Mouse (Mus musculus) cerebellum, adult 11 months (tissue): ENCODE data around the gene Wnt1.
"Not testable (repeated sequence)": the region's sequence is repeated elsewhere in the genome, so short reads cannot be mapped to it uniquely, and the experiment has no call there.

Source experiments
- DNase-seq: peaks from one replicate; pipeline ENCODE4 v3.0.0; 2022

Wnt1 gene

DNA sequence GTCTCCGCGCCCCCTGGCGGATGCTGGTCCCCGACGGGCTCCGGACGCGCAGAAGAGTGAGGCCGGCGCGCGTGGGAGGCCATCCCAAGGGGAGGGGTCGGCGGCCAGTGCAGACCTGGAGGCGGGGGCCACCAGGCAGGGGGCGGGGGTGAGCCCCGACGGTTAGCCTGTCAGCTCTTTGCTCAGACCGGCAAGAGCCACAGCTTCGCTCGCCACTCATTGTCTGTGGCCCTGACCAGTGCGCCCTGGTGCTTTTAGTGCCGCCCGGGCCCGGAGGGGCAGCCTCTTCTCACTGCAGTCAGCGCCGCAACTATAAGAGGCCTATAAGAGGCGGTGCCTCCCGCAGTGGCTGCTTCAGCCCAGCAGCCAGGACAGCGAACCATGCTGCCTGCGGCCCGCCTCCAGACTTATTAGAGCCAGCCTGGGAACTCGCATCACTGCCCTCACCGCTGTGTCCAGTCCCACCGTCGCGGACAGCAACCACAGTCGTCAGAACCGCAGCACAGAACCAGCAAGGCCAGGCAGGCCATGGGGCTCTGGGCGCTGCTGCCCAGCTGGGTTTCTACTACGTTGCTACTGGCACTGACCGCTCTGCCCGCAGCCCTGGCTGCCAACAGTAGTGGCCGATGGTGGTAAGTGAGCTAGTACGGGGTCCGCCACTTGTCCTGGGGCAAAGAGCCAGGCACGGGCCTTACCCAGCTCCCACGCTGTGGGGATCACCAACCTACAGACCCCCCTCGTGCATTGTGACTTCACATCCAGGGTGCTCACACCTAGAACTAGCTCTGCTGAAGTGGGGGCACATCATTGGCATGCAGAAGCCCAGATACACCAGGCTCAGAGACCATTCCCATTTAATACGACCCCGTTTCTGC is at the start of gene Wnt1:
TSS of gene Wnt1 (plus strand) at position 197 of the 875 bp plus-strand sequence.
- no peak for DNase-seq

DNA sequence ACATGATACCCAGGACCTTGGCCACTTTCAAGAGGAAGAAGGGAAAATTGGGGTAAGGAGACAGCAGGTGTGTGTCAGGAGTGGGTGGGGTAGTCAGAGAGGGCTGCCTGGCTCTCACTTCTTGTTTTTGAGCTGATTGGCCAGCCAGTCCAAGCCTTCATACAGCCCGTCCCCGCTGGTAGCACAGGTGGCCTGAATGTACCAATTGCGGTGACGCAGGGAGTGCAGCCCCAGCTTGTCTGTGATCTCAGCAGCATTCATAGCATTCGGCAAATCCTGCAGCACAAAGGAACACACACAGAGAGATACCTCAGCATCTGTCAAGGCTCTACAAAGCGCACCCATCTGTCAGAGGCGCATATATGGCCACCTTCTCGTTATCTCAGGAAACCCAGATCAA is 49.4 kb upstream of the Wnt1 start:
- no peak for DNase-seq

DNA sequence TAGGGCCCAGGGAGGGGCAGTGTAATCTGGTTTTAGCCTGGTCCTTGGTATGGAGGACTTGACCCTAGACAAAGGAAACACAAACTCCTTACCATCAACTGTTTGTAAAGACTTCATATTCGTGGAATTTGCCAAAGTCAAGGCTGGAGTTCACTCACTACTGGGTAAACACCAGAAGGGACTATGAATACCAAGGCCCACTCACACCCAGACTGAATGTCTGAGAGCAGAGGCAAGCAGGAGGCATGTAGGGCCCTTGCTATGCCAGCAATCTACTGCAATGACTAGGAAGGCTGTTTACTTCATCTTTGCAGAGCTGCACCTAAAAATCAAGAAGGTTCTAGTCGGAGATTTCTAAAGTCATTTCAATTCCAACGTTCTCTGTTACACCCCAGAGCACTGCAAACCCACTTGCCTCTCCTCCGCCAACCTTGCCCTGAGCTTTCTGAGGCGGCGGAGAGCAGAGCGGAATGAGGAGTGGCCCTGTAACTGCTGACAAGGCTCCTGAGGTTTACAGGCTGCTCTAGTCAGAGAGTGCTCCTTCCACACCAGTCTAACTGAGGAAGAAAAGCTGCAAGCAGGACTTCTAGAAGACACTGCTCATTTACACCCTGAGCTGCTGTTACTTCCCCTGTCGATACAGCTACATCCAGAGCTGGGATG is 46.8 kb upstream of the Wnt1 start:
- DNase-seq: no peak

DNA sequence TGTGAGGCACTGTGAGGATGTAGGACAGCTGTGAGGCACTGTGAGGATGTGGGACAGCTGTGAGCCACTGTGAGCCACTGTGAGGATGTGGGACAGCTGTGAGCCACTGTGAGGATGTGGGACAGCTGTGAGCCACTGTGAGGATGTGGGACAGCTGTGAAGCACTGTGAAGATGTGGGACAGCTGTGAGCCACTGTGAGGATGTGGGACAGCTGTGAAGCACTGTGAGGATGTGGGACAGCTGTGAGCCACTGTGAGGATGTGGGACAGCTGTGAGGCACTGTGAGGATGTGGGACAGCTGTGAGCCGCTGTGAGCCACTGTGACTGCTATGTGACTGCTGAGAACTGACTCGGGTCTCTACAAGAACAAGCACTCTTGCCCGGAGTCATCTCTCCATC is 45.8 kb upstream of the Wnt1 start:
- not testable (repeated sequence) for DNase-seq

DNA sequence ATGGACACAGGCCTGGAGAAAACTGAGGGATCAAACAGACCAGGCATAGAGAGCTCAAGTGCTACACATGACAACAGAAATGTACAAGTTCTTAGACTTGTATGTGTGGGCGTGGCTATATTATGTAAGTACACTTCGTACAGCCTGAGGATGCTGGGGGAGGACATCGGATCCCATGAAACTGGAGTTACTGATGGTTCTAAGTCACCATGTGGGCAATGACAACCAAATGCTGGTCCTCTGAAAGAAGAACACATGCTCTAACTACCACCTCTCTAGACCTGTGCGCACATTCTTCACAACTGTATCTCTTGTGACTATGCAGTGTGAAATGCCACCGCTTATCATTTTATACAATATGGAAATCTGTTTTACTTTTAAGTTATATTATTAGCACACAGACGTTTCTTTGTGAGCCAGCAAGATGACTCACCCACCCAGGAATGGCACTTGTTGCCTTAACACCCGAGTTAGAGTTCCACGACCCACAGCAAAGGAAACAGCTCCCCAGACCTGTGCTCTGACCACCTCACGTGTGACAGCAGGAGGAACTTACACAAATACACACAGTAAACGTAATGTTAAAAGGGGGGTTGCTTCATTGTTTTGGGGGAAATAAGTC is 43.2 kb upstream of the Wnt1 start:
- DNase-seq: no peak

DNA sequence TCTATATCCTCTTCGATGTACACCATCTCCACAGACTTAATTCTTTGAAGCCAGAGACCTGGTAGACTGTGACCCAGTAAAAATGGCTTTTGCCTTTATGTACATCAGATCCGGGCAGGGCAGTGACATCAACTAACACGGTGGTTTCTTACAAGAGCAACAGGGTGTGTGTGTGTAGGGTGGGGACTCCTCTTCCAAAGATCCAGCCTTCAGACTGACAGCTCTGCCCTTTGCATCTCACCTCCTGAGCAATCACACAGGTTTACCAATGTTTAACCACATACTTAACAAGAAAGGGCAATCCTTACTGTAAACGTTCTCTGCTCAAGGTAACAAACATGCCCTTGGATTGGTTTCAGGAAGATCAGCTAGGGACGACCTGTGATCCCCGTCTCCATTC is 42.4 kb upstream of the Wnt1 start:
- no peak for DNase-seq

DNA sequence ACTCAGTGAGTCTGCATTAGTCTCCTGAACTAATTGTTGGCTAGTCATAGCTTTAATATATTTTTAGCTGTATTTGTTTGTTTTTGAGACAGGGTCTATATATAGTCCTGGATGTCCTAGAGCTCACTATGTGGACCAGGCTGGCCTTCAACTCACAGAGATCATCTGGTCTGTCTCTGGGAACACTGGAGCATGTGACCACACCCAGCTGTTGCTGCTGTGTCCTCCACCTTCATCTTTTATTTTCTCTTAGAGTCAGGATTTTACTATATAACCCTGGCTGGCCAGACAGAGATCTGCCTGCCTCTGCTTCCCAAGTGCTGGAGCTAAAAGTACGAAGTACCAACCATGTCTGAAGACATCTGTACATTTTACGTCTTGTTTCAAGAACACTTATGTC is 40.6 kb upstream of the Wnt1 start:
- DNase-seq: no peak

DNA sequence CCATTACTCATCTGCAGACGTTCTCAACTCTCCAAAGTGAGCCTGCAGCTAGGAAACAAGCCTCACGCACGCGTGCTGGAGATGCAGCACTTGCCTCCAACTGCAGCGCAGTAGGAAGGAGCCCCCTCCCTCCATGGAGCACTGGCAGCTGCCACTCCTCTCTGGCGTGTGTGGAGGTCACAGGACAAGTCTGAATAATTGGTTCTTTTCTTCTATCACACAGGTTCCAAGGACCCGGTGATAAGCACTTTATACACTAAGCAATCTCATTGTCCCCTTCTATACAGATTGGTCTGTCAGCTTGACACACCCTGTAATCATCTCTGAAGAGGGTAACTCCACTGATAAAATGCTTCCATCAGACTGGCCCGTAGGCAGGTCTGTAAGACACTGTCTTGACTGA is 36.6 kb upstream of the Wnt1 start:
- DNase-seq: no peak

DNA sequence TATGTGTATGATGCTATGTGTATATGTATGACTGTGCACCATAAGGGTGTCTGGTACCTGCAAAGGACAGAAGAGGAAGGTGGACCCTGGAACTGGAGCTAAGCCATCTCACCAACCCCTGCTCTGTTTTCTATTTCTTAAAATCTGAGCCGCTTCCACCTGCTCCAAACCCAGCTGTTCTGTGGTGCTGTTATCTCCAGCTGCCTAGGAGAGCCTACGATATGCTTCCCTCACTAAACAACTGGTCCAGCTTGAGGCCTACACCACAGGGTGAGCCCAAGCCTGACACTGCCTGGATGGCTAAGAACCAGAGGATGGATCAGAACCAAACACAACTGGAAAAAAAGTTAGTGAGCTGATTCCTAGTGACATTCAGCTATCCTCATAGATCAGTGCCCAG is 35.5 kb upstream of the Wnt1 start:
- no peak for DNase-seq

DNA sequence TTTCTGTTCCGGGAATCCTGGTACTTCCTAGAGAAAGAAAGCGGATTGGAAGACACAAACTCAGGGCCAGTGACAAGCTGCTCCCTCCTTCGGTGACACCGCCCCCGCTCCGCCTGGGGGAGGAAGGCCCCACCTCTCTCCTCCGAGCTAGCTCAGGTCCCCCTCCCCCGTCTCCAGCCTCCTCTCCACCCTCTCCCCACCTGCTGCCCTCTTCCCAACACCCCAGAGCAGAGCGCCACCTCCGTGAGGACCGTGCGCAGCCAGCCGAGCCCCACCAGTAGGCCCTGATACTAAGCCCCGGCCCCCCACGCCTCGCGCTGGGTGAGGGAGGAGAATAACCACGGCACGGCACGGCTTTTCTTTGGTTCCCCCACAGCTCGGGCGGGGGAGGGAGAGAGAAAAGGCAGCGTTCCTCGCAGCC is 27.4 kb upstream of the Wnt1 start:
- DNase-seq: peak; percentile 62

DNA sequence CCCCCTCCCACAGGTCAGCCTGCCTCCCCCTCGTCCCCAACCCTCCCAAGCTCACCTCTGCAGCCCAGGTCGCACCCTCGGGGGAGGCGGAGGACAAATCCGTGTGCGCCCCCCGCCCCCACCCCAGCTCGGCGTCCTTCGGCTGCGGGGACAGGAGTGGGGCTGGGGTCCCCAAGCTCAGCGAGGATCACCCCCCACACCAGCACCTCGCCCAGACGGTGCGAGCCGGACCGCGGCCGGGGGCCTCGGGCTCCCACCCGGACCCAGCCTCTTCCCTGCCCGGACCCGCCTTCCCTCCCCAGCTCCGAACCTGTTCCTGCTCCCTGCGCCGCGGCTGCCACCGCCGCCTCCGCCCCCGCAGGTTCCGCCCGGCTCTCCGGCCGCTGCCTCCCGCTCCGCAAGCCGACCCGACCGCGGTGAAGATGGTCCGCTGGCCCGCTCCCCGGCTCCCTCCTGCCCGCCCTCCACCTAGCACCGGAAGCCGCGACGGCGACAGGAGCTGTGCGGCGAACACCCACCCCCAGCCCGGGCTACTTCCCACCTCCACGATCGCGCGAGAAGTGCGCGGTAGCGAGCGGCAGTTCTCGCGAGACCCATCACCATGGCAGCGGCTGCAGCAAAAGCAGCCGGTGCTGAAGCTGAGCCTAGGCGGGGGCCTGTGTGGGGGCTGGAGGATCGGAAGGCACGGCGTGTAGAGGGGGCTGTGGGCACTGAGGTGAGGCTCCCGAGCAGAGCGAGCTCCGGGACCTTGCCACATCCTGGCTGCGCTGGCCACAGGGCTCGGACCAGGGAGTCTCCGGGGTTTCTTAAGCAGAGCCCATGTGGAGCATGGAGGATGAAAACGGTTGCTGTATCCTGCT is 26.8 kb upstream of the Wnt1 start, which contains the start of gene Arf3:
TSS of gene Arf3 (minus strand) at position 545 of the 860 bp plus-strand sequence.
- DNase-seq: peak; percentile 90

DNA sequence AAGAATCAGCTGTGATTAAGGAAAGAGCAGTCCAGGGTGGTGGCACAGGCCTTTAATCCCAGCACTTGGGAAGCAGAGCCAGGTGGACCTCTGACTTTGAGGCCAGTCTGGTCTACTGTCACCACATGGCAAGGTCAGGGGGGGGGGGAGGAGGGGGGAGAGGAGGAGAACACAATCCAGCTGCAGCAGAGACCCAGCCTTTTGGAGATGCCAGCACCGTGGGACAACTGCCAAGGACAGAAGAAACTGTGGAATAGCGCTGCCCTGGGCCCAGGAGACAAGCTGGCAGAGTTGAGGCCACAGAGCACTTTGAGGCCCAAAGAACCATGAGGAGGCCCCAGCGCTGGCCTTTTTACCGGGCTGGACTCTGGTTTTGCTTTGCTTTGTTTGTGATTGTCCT is 23.7 kb upstream of the Wnt1 start:
- no peak for DNase-seq

DNA sequence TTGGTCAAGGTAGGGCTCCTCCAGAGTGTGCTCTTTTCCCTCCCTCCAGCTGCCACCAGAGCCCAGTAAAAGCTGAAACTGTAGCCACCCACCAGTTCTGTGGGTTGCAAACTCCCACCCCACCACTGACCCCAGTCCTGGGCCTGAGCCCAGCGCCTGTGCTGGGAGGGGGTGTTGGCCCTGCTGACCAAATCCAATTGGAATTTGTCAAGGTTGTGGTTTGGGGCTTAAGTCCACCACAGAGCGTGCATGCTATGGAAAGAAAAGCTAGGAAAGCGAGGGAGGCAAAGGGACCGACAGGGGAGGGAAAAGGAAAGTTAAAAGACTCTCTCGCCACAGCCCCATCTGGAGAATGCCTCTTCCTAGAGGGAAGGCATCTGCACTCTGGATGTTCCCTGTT is 21.4 kb upstream of the Wnt1 start:
- DNase-seq: no peak

DNA sequence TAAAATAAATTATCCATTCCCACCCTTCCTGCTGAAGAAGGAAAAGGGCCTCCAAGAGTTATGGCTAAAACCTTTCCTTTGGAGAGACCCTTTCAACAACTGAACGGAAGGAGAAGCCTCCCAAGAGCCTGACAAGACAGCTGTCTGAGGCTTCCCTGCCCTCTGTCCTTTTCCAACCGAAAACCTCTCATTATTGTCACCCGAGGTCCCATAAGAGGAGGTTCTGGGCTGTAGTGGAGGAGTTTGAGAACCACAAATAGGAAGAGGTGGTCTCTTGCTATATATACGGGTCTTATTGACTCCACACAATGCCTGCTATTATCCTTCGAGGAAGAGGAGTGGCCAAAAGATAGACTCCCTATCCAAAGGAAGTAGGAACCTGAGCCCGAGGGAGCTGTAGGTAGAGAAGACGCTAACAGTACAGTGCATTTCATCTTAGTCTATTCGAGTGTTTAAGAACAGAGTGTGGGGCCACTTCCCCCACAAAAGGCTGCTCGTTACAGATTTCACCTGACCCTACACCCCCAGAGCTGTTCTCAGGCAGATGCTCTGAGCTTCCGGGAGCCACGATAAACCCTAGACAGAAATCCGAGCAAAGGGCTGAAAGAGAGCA is 17.7 kb upstream of the Wnt1 start:
- no peak for DNase-seq

DNA sequence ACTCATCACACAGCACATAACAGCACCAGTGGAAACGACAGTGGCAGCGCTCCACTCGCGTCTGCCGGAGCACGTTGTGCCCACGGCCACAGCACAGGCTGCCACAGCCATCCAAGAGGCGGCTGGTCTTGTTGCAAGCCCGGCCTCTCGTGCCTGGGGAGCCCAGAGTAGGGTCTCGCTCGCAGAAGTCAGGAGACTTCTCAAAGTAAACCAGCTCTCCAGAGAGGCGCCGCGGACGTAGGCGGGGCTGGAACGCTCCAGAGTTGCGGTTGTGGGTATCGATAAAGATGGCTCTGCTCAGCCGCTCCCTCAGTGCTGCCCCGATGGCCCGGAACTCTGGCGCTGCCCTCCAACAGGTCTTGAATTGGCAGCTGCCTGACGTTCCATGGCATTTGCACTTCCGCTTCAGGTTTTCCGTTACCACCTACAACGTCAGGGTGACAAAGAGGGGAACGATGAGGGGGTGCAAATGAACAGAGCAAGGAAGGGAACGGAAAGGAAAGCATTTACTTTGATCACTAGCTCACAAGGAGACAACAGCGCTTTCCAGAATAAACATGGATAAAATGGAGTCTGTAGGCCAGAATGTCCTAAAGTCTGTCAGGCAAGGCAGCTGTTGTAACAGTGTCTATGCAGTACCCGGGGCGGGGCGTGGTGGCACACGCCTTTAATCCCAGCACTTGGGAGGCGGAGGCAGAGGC is 17.0 kb upstream of the Wnt1 start:
- no peak for DNase-seq

DNA sequence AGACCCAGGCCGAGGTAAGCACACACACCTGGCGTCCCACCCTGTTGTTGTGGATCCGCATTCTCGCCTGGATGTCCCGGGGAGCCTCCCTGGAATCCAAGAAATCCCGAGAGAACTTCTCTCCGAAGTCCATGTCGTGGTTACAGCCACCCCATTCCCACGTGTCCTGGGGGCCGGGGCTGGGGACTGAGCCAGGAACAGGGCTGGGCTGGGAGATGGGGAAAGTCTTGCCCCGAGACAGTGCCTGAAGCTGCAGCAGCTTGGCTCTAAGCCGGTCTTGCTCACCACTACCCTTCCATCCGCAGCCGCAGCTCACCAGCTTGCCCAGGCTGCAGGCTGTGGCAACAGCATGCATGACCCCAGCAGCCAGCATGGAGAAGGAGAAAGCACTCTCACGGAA is 15.6 kb upstream of the Wnt1 start:
- no peak for DNase-seq

DNA sequence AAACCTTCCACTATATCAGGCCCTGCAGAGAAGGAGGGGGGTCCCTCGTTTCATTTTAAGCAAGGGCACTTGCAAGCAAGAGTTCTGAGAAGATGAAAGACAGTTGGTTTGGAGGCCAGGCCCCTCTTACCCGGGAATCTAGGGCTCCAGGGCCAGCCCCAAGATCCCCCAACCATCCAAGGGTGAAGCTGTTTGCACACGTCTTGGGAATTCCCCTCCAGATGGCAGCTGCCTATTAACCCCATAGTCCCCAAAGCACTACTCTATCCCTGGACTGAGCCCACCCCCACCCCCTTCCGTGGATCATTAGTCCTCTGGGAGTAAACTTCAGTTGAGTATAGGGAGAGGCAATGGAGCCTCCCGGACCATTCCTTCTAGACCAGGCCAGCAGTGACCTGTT is 14.1 kb upstream of the Wnt1 start:
- no peak for DNase-seq

DNA sequence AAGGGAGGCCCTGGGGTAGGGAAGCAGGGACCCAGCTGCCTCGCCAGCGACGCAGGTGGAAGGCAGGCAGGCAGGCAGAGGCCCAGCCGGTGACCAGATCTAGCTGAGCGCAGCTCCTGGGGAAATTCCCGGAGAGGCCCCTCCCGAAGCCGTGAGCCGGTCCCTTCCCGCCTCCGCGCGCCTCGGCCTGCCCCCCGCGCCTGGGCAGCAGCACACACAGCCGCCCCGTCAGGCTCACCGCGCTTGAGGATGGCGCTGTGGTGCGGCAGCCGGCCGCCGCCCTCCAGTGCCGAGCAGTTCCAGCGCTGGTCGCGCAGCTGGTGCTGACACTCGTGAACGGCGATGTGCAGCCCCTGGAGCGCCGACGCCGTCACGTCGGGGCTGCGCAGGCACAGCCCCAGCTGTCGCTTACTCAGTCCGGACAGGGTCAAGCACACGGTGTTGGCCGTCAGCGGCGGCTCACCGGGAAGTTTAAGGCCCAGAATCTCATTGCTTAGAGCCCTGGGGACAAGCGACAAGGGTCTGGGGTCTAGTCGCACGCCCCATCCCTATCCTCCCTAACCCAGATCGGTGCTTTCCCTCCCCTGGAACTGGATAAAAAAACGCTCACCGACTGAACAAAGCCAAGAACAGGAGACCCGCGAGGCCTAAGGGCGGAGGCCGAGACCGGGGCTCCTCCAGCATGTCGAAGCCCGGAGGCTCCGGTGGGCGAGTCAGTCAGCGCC is 13.2 kb upstream of the Wnt1 start:
- DNase-seq: no peak

DNA sequence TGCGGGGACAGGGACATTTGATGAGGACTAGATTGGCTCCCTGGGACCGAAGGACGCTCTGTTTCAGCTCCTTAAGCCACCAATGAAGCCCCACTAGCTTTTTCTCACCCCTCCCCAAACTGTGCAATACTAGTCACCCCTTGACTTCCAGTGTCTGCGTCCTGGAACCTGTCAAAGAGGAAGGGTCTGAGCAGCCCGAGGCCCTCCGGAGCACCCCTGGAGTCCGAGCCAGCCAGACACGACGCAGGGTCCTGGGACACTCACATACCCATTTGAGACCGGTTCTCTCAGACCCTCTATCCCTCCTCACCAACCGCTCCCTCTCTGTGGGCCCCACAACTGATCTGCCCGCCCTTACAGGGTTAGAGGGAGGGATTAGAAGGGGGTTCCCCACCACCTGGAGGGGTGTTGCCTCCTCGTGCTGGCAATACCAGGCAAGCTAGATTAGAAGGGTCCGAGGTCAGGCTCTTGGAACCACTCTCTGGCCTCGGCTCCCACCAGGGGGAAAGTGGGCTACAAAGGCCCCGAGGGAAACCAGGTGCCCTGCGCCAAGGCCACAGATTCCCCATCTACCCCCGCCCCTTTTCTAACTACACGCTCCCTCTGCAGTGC is 12.5 kb upstream of the Wnt1 start:
- DNase-seq: no peak

DNA sequence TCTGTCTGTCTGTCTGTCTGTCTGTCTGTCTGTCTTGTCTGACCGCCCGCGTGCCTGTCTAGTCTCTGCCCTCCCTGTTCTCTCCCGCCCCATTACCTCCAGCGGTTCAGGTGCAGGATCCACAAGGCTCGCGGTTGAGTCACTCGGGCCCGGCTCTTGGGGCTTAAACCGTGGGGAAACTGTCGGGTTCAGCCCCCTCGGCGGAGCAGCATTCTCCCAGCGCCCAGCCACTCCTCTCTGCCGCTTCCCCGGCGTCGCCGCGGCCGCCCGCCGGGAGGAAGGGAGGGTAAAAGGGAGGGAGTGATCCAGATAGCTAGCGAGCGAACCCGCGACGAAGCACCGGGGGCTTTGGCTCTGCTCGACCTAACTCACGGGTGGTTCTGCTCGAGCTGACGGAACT is 11.9 kb upstream of the Wnt1 start, which contains the start of gene Wnt10b:
TSS of gene Wnt10b (minus strand) at position 389 of the 400 bp plus-strand sequence.
- DNase-seq: no peak
